ENCODE assay signal across 21 mouse cellular contexts in the genomic region with DNA sequence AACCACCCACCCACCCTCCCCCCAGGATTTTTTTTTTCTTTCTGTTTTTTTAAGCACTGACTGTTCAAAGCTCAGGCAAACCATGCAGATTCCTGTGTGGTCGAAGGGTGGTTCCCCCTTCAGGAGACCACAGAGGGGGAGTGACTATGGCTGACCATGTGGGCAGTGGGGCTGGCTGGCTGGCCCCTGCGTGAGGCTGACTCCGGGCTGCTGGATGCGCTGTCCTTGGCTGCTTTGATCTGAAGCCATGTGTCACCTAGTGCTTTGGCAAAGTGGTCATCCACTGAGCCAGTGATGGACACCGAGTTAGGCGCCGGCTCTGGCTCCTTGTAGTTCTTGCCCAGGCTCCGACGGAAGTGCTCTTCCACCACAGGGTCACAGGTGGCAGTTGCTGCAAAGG.
A peak's percentile ranks its signal among the peaks of the same experiment; 100 is the strongest.
DNase-seq lines count a peak whose midpoint lies in the region; ATAC-seq and TF ChIP-seq lines count a peak whose summit lies in the region.
"Had no signal": no experiment of that assay in that cellular context is flagged by ENCODE, and none has a peak within 500 bp of the region (broad histone marks: within the 10 kb centered on the region; RNA-seq: fewer than 3 reads in every experiment).

No protein-coding gene starts in this region.

- H3K9ac ChIP-seq in heart, embryonic 12.5 days: peak overlapping the region; percentile 34; the same call in 1 of the 2 replicates
- H3K9ac ChIP-seq in hindbrain, embryonic 16.5 days (ENCODE audit: low read depth, low read length): no peak overlapping the region
- H3K9ac ChIP-seq in hindbrain, embryonic 11.5 days (ENCODE audit: low read depth, low read length): no peak overlapping the region
- no peak overlapping the region for H3K9ac ChIP-seq in lung, embryonic 16.5 days (ENCODE audit: low read length)
- H3K9ac ChIP-seq: embryonic facial prominence, embryonic 15.5 days; forebrain, embryonic 15.5 days; liver, embryonic 12.5 days; midbrain, embryonic 13.5 days had no signal

- H3K27me3 ChIP-seq in heart, embryonic 12.5 days (replicated peaks): no peaks in the 10 kb centered on the region
- H3K27me3 ChIP-seq in hindbrain, embryonic 16.5 days (replicated peaks; ENCODE audit: control insufficient read depth, insufficient read depth, low read length): no peaks in the 10 kb centered on the region
- no peaks in the 10 kb centered on the region for H3K27me3 ChIP-seq in hindbrain, embryonic 11.5 days (ENCODE audit: control insufficient read depth, insufficient read depth, low read length)
- no peaks in the 10 kb centered on the region for H3K27me3 ChIP-seq in lung, embryonic 16.5 days (ENCODE audit: control insufficient read depth, insufficient read depth, low read depth, low read length)
- H3K27me3 ChIP-seq: embryonic facial prominence, embryonic 15.5 days; forebrain, embryonic 15.5 days; limb, embryonic 12.5 days; liver, embryonic 12.5 days; megakaryocyte, embryonic 14.5 days; midbrain, embryonic 13.5 days had no signal

- WGBS in heart, embryonic 12.5 days: 77% methylated on average over 9 of the region's 9 CpGs
- WGBS in hindbrain, embryonic 16.5 days: 70% methylated on average over 9 of the region's 9 CpGs
- 81% methylated on average over 9 of the region's 9 CpGs for WGBS in hindbrain, embryonic 11.5 days
- 67% methylated on average over 9 of the region's 9 CpGs for WGBS in lung, embryonic 16.5 days
- WGBS in olfactory bulb, adult 2 months: 77% methylated on average over 9 of the region's 9 CpGs

- intact Hi-C loops in heart, postnatal 10 days (cut with DNase I): no loop called here

- peaks cover 47% of the 10 kb centered on the region for H3K36me3 ChIP-seq in heart, embryonic 12.5 days
- H3K36me3 ChIP-seq in hindbrain, embryonic 16.5 days (ENCODE audit: control insufficient read depth, insufficient read depth, low read length): peaks cover 19% of the 10 kb centered on the region
- no peaks in the 10 kb centered on the region for H3K36me3 ChIP-seq in hindbrain, embryonic 11.5 days (ENCODE audit: control insufficient read depth, insufficient read depth, low read length)
- H3K36me3 ChIP-seq in lung, embryonic 16.5 days (ENCODE audit: control insufficient read depth, insufficient read depth, low read length): peaks cover 33% of the 10 kb centered on the region

- H3K4me1 ChIP-seq in heart, embryonic 12.5 days (replicated peaks): peaks cover 71% of the 10 kb centered on the region
- peaks cover 7% of the 10 kb centered on the region for H3K4me1 ChIP-seq in hindbrain, embryonic 16.5 days (ENCODE audit: control insufficient read depth, insufficient read depth, low read depth, low read length)
- no peaks in the 10 kb centered on the region for H3K4me1 ChIP-seq in hindbrain, embryonic 11.5 days (replicated peaks; ENCODE audit: control insufficient read depth, insufficient read depth, low read length)
- peaks cover 35% of the 10 kb centered on the region for H3K4me1 ChIP-seq in lung, embryonic 16.5 days (replicated peaks; ENCODE audit: control insufficient read depth, insufficient read depth, low read length)
- peaks cover 75% of the 10 kb centered on the region for H3K4me1 ChIP-seq in olfactory bulb, adult 2 months (ENCODE audit: control insufficient read depth, insufficient read depth, low read length)
- H3K4me1 ChIP-seq: forebrain, embryonic 15.5 days had no signal

- DNase-seq in heart, postnatal 10 days: no peak
- no peak for DNase-seq in hindbrain, embryonic 11.5 days (ENCODE audit: low spot score)
- no peak for DNase-seq in lung, postnatal 14 days
- DNase-seq in urinary bladder, postnatal 4 days (ENCODE audit: low spot score in 2 of 2): no peak
- DNase-seq: adrenal gland, adult 8-10 months; kidney, adult 18-20 months; lung, postnatal 10 days; right cerebral cortex, postnatal 14 days; thymus, postnatal 14 days had no signal

- TF ChIP-seq POLR2A in olfactory bulb, adult 2 months (IDR thresholded peaks at IDR 0.05; ENCODE audit: insufficient read depth, low read depth, low read length): no peak

- no peak overlapping the region for H3K4me2 ChIP-seq in heart, embryonic 12.5 days
- no peak overlapping the region for H3K4me2 ChIP-seq in hindbrain, embryonic 16.5 days (ENCODE audit: low read length)
- H3K4me2 ChIP-seq in hindbrain, embryonic 11.5 days (replicated peaks; ENCODE audit: low read depth, low read length): no peak overlapping the region
- no peak overlapping the region for H3K4me2 ChIP-seq in lung, embryonic 16.5 days (ENCODE audit: low read depth, low read length)
- H3K4me2 ChIP-seq: embryonic facial prominence, embryonic 15.5 days; forebrain, embryonic 15.5 days; limb, embryonic 12.5 days; liver, embryonic 12.5 days; midbrain, embryonic 13.5 days had no signal

- no peak for TF ChIP-seq CTCF in olfactory bulb, adult 2 months (IDR thresholded peaks at IDR 0.05; ENCODE audit: insufficient read depth, low read depth, low read length)

- no peaks in the 10 kb centered on the region for H3K9me3 ChIP-seq in heart, embryonic 12.5 days (replicated peaks)
- H3K9me3 ChIP-seq in hindbrain, embryonic 16.5 days (ENCODE audit: control insufficient read depth, low read length): no peaks in the 10 kb centered on the region
- no peaks in the 10 kb centered on the region for H3K9me3 ChIP-seq in hindbrain, embryonic 11.5 days (ENCODE audit: control insufficient read depth, low read length)
- H3K9me3 ChIP-seq in lung, embryonic 16.5 days (ENCODE audit: control insufficient read depth, low read length): no peaks in the 10 kb centered on the region
- H3K9me3 ChIP-seq: embryonic facial prominence, embryonic 15.5 days; forebrain, embryonic 15.5 days; limb, embryonic 12.5 days; liver, embryonic 12.5 days; megakaryocyte, embryonic 14.5 days; midbrain, embryonic 13.5 days had no signal

- no peak for ATAC-seq in heart, embryonic 12.5 days (ENCODE audit: insufficient number of reproducible peaks, low FRiP score)
- no peak for ATAC-seq in hindbrain, embryonic 16.5 days
- ATAC-seq in hindbrain, embryonic 11.5 days (ENCODE audit: low FRiP score): no peak
- no peak for ATAC-seq in lung, embryonic 16.5 days (ENCODE audit: low read depth)
- ATAC-seq: activated CD4-positive, CD25-positive, alpha-beta regulatory T cell, adult 4 months; forebrain, embryonic 15.5 days; inflammation-experienced regulatory T-cells, adult 6 months; liver, embryonic 12.5 days; midbrain, embryonic 13.5 days had no signal

- 0 out of 2 replicates have a peak overlapping the region, but pooled peaks have one; percentile 73 for H3K27ac ChIP-seq in heart, embryonic 12.5 days (ENCODE audit: poor library complexity, severe bottlenecking)
- peak overlapping the region; percentile 23 for H3K27ac ChIP-seq in hindbrain, embryonic 16.5 days (ENCODE audit: low read depth, low read length)
- no peak overlapping the region for H3K27ac ChIP-seq in hindbrain, embryonic 11.5 days (ENCODE audit: low read depth, low read length)
- peak overlapping the region; percentile 28; the same call in 1 of the 2 replicates for H3K27ac ChIP-seq in lung, embryonic 16.5 days (ENCODE audit: low read length)
- 0 out of 2 replicates have a peak overlapping the region, but pooled peaks have one; percentile 13 for H3K27ac ChIP-seq in olfactory bulb, adult 2 months (ENCODE audit: insufficient read depth, low read depth, low read length)
- H3K27ac ChIP-seq: liver, embryonic 12.5 days had no signal

- no peak overlapping the region for H3K4me3 ChIP-seq in heart, embryonic 12.5 days
- H3K4me3 ChIP-seq in hindbrain, embryonic 16.5 days (ENCODE audit: low read length): no peak overlapping the region
- H3K4me3 ChIP-seq in hindbrain, embryonic 11.5 days (ENCODE audit: low read depth, low read length): no peak overlapping the region
- H3K4me3 ChIP-seq in lung, embryonic 16.5 days (ENCODE audit: low read length): no peak overlapping the region
- no peak overlapping the region for H3K4me3 ChIP-seq in olfactory bulb, adult 2 months (ENCODE audit: insufficient read depth, low read depth, low read length)
- H3K4me3 ChIP-seq: embryonic facial prominence, embryonic 15.5 days; forebrain, embryonic 15.5 days; limb, embryonic 12.5 days; liver, embryonic 12.5 days; megakaryocyte, embryonic 14.5 days; midbrain, embryonic 13.5 days had no signal
